Mouse (Mus musculus): Measurements from ENCODE around the gene Abtb2. TPM values are rescaled to one million over a fixed set of nuclear protein-coding genes. Genes with fewer than 3 reads are reported as not detected.

The Abtb2 gene
- polyA plus RNA-seq, 1 experiment from 2014 or later: 1.9 TPM

DNA sequence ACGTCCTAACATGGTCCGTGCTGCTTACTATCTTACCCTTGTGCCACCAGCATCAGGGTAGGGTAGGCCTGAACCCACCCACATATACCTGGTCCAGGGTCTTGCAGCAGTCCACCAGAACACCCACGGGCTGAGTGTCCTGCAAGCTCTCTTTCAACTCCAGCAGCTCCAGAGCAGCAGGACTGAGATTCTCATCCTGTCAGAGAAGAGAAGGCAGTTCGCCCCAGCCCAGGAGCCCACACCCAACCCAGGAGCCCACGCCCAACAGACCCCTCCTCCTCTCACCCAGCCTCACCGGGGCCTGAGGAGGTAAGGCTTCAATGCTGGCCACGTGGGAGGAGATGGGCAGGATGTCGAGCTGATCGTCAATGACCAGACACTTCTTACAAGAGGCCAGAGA is 181.8 kb downstream of the Abtb2 start:
- ATAC-seq (ENCODE audit: low read depth): no peak
- H3K4me3 ChIP-seq (replicated peaks): no peak overlapping the region
- H3K27me3 ChIP-seq: no peaks in the 10 kb centered on the region
- no peak overlapping the region for H3K9ac ChIP-seq
- peaks cover 8% of the 10 kb centered on the region for H3K4me1 ChIP-seq (replicated peaks)
- 78% methylated on average over 9 of the region's 9 CpGs for WGBS (ENCODE audit: insufficient replicate concordance)
- H3K4me2 ChIP-seq: no peak overlapping the region
- H3K27ac ChIP-seq: no peak overlapping the region
- DNase-seq: no peak
- H3K9me3 ChIP-seq (replicated peaks): no peaks in the 10 kb centered on the region
- peaks cover 95% of the 10 kb centered on the region for H3K36me3 ChIP-seq

DNA sequence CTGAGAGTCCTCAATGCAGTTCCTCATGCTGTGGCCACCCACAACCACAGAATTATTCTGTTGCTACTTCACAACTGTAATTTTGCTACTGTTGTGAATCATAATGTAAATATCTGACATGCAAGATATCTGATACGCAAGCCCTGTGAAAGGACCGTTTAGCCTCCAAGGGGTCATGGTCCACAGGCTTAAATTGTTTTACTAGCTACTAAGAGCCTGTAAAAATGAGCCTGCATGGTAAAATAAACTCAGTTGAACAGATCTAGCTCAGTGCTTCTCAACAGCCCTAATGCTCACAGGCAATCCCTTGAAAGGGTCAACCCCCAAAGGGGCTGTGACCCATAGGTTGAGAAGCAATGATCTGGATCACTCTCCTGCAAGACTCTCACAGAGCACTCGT is 183.0 kb downstream of the Abtb2 start:
- Histone ChIP-seq H3K4me1 (replicated peaks) (peaks cover 8% of the 10 kb centered on the region), H3K9ac (no peak overlapping the region), H3K27me3 (no peaks in the 10 kb centered on the region), H3K27ac (no peak overlapping the region), H3K36me3 (peaks cover 95% of the 10 kb centered on the region), H3K4me3 (replicated peaks) (no peak overlapping the region), H3K4me2 (no peak overlapping the region), H3K9me3 (replicated peaks) (no peaks in the 10 kb centered on the region)
- ATAC-seq (ENCODE audit: low read depth) (no peak), DNase-seq (no peak)
- WGBS (ENCODE audit: insufficient replicate concordance): 83% methylated on average over 3 of the region's 3 CpGs

DNA sequence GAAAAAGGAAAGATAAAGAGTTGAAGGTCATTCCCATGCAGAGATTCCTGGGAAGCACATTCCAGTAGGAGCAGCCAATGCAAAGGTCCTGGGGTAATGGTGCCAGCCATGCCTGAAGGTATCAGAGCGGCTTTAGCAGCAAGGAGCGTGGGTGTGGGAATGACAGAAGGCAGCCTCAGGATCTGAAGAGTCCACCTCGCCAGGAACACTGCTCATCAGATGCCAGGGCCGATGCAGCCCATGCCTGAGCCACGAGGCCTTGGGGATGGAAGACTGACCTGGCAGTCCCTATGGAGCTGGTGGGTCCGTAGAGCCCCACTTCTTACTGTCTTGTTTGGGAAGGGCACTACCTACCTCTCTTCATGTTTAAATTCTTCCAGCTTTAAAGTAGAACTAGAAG is 185.7 kb downstream of the Abtb2 start:
- Histone ChIP-seq H3K36me3 (peaks cover 94% of the 10 kb centered on the region), H3K4me3 (replicated peaks) (no peak overlapping the region), H3K9ac (no peak overlapping the region), H3K4me2 (no peak overlapping the region), H3K27ac (no peak overlapping the region), H3K9me3 (replicated peaks) (no peaks in the 10 kb centered on the region), H3K27me3 (no peaks in the 10 kb centered on the region), H3K4me1 (replicated peaks) (peaks cover 4% of the 10 kb centered on the region)
- DNase-seq (no peak), ATAC-seq (ENCODE audit: low read depth) (no peak)
- WGBS (ENCODE audit: insufficient replicate concordance): 78% methylated on average over 6 of the region's 6 CpGs

DNA sequence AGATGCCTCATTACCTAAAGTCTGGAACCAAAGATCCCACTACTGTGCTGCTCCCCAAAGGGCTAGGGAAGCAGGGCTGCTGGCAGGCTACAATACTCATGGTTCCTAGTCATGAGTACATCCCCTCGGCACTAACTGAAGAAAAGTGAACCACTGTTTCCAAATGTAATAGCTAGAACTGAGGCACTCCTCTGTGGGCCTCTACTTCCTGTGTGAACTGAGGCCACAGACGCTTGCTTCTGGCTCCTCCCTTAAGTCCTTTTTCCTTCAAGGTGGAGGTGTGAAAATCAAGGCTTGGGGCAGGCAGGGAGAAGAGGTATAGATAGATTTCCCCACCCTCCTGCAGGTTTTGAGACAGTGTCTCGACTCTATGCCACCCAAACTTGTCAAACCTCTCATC is 188.5 kb downstream of the Abtb2 start:
- Histone ChIP-seq H3K27ac (no peak overlapping the region), H3K9ac (no peak overlapping the region), H3K4me1 (replicated peaks) (peaks cover 5% of the 10 kb centered on the region), H3K4me2 (no peak overlapping the region), H3K4me3 (replicated peaks) (no peak overlapping the region), H3K36me3 (peaks cover 75% of the 10 kb centered on the region), H3K27me3 (no peaks in the 10 kb centered on the region), H3K9me3 (replicated peaks) (no peaks in the 10 kb centered on the region)
- ATAC-seq (ENCODE audit: low read depth): no peak
- WGBS (ENCODE audit: insufficient replicate concordance): 68% methylated on average over 3 of the region's 3 CpGs
- DNase-seq: no peak

DNA sequence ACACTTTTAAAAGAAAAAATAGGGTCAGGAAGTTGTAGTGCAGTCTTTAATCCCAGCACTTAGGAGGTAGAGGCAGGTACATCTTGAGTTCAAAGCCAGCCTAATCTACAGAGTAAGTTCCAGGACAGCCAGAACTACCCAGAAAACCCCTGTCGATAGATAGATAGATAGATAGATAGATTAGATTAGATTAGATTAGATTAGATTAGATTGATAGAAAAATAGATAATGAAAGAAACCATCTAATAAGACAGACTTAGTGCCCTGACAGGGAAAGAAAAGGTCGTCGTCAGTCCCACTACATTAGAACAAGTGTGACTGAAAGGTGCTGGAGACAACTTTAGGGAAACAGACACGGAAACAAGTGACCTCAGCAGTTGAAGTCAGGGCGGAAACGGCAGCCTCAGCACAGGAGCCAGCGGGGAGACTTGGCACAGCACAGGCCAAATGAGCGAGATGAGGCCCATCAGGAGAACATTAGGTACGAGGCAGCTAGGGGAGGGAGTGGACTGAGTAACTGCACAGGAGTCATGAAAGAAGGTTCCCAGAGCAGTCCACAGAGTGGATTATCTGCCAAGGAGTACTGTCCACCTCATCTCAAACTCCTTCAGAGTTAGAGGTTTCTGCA is 189.5 kb downstream of the Abtb2 start:
- Histone ChIP-seq H3K4me2 (no peak overlapping the region), H3K27me3 (no peaks in the 10 kb centered on the region), H3K4me1 (replicated peaks) (peaks cover 14% of the 10 kb centered on the region), H3K9ac (no peak overlapping the region), H3K9me3 (replicated peaks) (no peaks in the 10 kb centered on the region), H3K4me3 (replicated peaks) (no peak overlapping the region), H3K36me3 (peaks cover 66% of the 10 kb centered on the region), H3K27ac (no peak overlapping the region)
- ATAC-seq (ENCODE audit: low read depth) (no peak), DNase-seq (no peak)
- 80% methylated on average over 9 of the region's 9 CpGs for WGBS (ENCODE audit: insufficient replicate concordance)

DNA sequence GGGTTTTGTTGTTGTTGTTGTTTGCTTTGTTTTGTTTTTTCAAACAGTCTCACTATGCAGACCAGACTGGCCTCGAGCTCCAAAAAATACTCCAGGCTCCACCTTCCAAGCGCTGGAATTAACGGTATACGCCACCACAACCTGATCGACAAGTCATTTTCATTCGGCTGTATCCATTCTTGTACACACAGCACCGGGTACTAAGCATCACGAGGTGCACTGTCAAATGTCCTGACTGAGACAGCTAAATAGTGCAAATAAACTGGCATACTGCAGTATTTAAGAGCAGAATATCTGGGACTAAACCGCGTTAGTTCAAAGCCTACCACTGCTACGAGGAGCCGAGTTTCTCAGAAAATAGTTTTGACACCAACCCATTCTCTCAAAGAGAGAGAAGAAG is 194.3 kb downstream of the Abtb2 start:
- ATAC-seq (ENCODE audit: low read depth) (0 out of 2 replicates have a peak, but pooled peaks have one; percentile 18), DNase-seq (no peak)
- H3K36me3 ChIP-seq: peaks cover 24% of the 10 kb centered on the region
- peak overlapping the region; percentile 82 for H3K9ac ChIP-seq
- peaks cover 32% of the 10 kb centered on the region for H3K4me1 ChIP-seq (replicated peaks)
- peak overlapping the region; percentile 73 for H3K27ac ChIP-seq
- no peaks in the 10 kb centered on the region for H3K9me3 ChIP-seq (replicated peaks)
- H3K4me3 ChIP-seq (replicated peaks): peak overlapping the region; percentile 86
- WGBS (ENCODE audit: insufficient replicate concordance): under 1% methylated on average over 12 of the region's 12 CpGs
- H3K27me3 ChIP-seq: no peaks in the 10 kb centered on the region
- H3K4me2 ChIP-seq: peak overlapping the region; percentile 88

DNA sequence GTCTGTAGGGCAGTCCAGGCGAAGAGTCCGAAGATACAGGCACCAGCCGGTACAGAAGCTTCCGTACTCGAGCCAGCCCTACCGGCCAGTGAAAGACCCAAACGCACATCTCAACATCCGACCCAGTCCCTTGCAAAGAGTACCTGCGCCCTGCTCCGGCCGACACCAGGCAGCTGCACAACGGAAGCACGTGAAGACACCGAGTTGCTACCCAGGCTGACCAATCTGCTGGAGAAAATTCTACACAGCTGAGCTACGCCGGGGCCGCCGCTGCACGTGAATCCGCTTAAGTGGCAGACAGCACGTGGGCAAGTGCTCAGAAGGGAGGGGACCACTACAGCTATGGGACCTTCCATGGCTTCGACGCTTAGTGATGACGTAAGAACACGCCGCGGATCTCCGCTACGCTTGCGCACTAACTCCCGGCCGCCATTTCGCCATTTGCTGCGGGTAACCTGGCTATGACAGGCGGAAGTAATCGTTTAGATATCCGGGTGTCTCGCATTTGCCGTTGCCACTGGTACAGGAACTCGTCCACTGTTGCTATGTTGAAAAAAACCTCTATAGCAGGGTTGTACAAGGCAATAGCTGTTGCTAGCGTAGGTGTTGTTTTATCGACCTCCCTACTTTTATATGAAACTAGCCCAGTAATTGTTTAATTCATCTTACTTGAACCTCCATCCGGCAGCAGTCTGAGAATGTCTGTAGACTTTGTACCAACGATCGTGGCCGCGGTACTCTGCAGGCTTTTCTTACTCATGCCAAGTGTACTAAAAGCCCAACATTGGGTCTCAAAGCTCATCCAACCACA is 195.0 kb downstream of the Abtb2 start, which contains the start of gene Nat10:
TSS of gene Nat10 (minus strand) at position 365 of the 811 bp plus-strand sequence.
- no peaks in the 10 kb centered on the region for H3K9me3 ChIP-seq (replicated peaks)
- H3K27ac ChIP-seq: peak within 1 kb of the TSS; percentile 77
- H3K4me1 ChIP-seq (replicated peaks): peaks cover 32% of the 10 kb centered on the region
- ATAC-seq (ENCODE audit: low read depth) (peak; percentile 91), DNase-seq (peak; percentile 95)
- peak within 1 kb of the TSS; percentile 86 for H3K4me3 ChIP-seq (replicated peaks)
- H3K36me3 ChIP-seq: peaks cover 23% of the 10 kb centered on the region
- under 1% methylated on average over 47 of the region's 47 CpGs for WGBS (ENCODE audit: insufficient replicate concordance)
- peak within 1 kb of the TSS; percentile 88 for H3K4me2 ChIP-seq
- no peaks in the 10 kb centered on the region for H3K27me3 ChIP-seq
- H3K9ac ChIP-seq: peak within 1 kb of the TSS; percentile 82

DNA sequence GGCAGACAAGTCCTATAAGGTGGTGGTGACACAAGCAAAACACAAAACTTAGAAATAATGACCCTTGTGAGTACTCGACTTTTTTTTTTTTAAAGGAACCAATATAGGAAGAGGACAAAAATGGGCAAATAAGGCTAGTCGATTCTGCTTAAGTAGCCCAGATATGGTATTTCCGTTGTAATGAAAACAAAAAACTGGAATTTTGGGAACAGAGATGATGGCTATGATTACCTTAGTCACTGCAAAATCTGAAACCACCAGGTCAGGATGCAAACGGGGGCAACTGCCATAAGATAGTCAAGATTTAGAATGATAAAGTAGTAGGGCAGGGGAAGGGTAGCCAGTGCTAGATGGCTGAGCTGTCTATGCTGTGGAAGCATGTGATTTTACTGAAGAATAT is 195.9 kb downstream of the Abtb2 start:
- H3K4me1 ChIP-seq (replicated peaks): peaks cover 32% of the 10 kb centered on the region
- H3K4me3 ChIP-seq (replicated peaks): peak overlapping the region; percentile 86
- no peaks in the 10 kb centered on the region for H3K9me3 ChIP-seq (replicated peaks)
- H3K27ac ChIP-seq: peak overlapping the region; percentile 77
- H3K27me3 ChIP-seq: no peaks in the 10 kb centered on the region
- 18% methylated on average over 4 of the region's 4 CpGs for WGBS (ENCODE audit: insufficient replicate concordance)
- H3K9ac ChIP-seq: no peak overlapping the region
- peak overlapping the region; percentile 88 for H3K4me2 ChIP-seq
- peaks cover 25% of the 10 kb centered on the region for H3K36me3 ChIP-seq
- ATAC-seq (ENCODE audit: low read depth) (no peak), DNase-seq (no peak)

DNA sequence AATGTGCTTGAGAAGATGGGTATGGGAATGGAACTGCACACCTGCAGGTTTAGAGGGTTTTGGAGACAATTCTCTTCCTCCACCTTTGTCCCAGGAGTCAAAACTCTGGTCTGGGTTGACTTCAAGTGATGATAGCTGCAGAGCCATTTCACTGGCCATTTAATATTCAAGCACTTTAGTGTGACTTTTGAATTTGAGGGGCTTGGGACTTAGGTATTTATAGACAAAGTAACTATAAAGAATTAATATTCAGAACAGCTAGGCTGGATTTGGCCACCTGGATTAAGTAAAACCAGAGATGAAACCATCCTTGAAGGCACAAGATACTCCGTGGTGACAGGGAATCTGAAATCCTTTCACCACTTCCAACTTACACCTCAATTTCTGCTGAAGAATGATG is 196.4 kb downstream of the Abtb2 start:
- no peak for DNase-seq
- peak overlapping the region; percentile 86; the same call in 1 of the 2 replicates for H3K4me3 ChIP-seq (replicated peaks)
- no peak for ATAC-seq (ENCODE audit: low read depth)
- no peak overlapping the region for H3K9ac ChIP-seq
- H3K4me2 ChIP-seq: peak overlapping the region; percentile 88
- H3K27ac ChIP-seq: peak overlapping the region; percentile 77; the same call in 1 of the 2 replicates
- WGBS (ENCODE audit: insufficient replicate concordance): 54% methylated on average over 1 of the region's 1 CpGs
- H3K9me3 ChIP-seq (replicated peaks): no peaks in the 10 kb centered on the region
- H3K4me1 ChIP-seq (replicated peaks): peaks cover 32% of the 10 kb centered on the region
- H3K27me3 ChIP-seq: no peaks in the 10 kb centered on the region
- H3K36me3 ChIP-seq: peaks cover 21% of the 10 kb centered on the region

Measured in liver, embryonic 13.5 days (tissue).